Mouse (Mus musculus) thymus, adult 2 months (tissue): Measurements from ENCODE around the gene E130208F15Rik. TPM values are rescaled to one million over a fixed set of nuclear protein-coding genes. Genes with fewer than 3 reads are reported as not detected.

Experiments used
- DNase-seq: peaks from one replicate; pipeline ENCODE4 v3.0.0; 2021
- H3K27ac ChIP-seq: fragments of 200-500 bp; 2 replicates; pipeline ENCODE4 v1.5.1; 2012; ENCODE audit warnings: low read length, control low read depth; ENCODE audit not compliant: control insufficient read depth, insufficient read depth
- H3K27me3 ChIP-seq: fragments of 200-500 bp; 2 replicates; pipeline ENCODE4 v1.6.1; 2012; ENCODE audit warnings: mild to moderate bottlenecking, low read length, moderate library complexity, mixed read lengths; ENCODE audit not compliant: control insufficient read depth, insufficient read depth
- H3K36me3 ChIP-seq: fragments of 200-500 bp; 2 replicates; pipeline ENCODE4 v1.6.1; 2012; ENCODE audit warnings: mild to moderate bottlenecking, low read length, moderate library complexity; ENCODE audit not compliant: control insufficient read depth, insufficient read depth
- H3K4me1 ChIP-seq: fragments of 200-500 bp; replicated peaks from 2 replicates; pipeline ENCODE4 v1.6.1; 2012; ENCODE audit warnings: low read length; ENCODE audit not compliant: control insufficient read depth, insufficient read depth
- H3K4me3 ChIP-seq: fragments of 200-500 bp; 2 replicates; pipeline ENCODE4 v1.5.1; 2012; ENCODE audit warnings: mild to moderate bottlenecking, low read length, control low read depth, moderate library complexity; ENCODE audit not compliant: control insufficient read depth, insufficient read depth
- CTCF ChIP-seq: fragments of 200-500 bp; IDR thresholded peaks from 2 replicates; pipeline ENCODE4 v1.5.1; 2012; ENCODE audit warnings: mild to moderate bottlenecking, control low read depth, low read length, moderate library complexity, borderline replicate concordance; ENCODE audit not compliant: control insufficient read depth, poor library complexity, insufficient read depth; ENCODE audit errors: extremely low read depth
- POLR2A ChIP-seq: fragments of 200-500 bp; IDR thresholded peaks from 2 replicates; pipeline ENCODE4 v1.6.1; 2012; ENCODE audit warnings: mild to moderate bottlenecking, low read length, control low read depth, moderate library complexity; ENCODE audit not compliant: control insufficient read depth, poor library complexity, insufficient read depth; ENCODE audit errors: extremely low read depth
- WGBS: fragments of 180-500 bp; shearing (Covaris S2); methylation state at CpG from one replicate; pipeline ENCODE4 v1.1.7; 2018; 5-methylcytosine and 5-hydroxymethylcytosine counted together
- polyA plus RNA-seq: library from polyadenylated mRNA; depleted of rRNA; stranded (reverse); fragments of >200 nt; gene quantifications from 2 replicates; pipeline ENCODE4 v1.2.3, GENCODE M21; 2012

The E130208F15Rik gene
- polyA plus RNA-seq, 1 experiment: 0.93 TPM

DNA sequence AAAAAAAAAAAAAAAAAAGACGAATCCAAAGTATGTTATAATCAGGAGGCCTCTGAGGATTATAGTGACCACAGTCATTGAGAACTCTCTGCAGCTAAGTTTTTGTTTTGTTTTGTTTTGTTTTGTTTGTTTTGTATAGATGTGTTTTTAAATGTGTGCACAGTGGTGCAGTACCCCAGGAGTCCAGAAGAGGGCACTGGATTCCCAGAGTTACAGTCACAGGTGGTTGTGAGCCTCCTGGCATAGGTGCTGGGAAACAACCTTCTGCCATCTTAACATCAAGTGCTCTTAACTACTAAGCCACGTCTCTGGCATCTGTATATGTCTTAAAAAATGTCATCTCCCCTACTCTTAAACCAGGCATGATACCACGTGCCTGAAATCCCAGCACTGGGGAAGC is 20.6 kb upstream of the E130208F15Rik start:
- 74% methylated on average over 3 of the region's 3 CpGs for WGBS
- Histone ChIP-seq H3K4me3 (no peak overlapping the region), H3K36me3 (no peaks in the 10 kb centered on the region), H3K4me1 (no peaks in the 10 kb centered on the region), H3K27me3 (no peaks in the 10 kb centered on the region), H3K27ac (no peak overlapping the region)
- peak; percentile 33 for DNase-seq
- TF ChIP-seq CTCF (no peak), POLR2A (no peak)

DNA sequence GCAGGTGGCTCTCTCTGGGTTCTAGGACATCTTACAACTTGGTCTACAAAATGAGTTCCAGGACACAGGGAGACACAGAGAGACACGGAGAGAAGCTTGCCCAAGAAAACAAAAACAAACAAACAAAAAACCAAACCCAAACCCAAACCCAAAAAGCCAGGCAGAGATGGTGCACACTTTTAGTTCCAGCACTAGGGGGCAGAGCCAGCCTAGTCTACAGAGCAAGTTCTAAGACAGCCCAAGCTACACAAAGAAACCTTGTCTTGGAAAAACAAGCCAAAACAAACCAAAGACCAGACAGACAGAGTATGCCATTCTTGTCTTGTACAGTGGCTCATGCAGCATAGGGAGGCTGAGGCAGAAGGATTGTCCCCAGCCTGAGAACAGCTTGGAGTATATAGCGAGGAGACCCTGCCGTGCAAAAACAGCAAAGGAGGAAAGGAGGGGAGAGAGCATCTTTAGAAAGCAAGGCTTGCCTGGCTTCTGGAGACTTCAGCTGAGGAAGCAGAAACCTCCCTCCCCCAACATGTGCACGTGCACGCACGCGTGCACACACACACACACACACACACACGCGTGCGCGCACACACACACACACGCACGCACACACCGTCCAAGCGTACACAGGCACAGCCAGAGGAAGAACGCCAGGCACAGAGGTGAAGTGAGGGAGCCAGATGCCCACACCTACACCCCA is 15.3 kb upstream of the E130208F15Rik start:
- Histone ChIP-seq H3K36me3 (no peaks in the 10 kb centered on the region), H3K4me1 (peaks cover 12% of the 10 kb centered on the region), H3K27ac (no peak overlapping the region), H3K4me3 (no peak overlapping the region), H3K27me3 (no peaks in the 10 kb centered on the region)
- no peak for DNase-seq
- TF ChIP-seq POLR2A (no peak), CTCF (no peak)
- 89% methylated on average over 16 of the region's 16 CpGs for WGBS

DNA sequence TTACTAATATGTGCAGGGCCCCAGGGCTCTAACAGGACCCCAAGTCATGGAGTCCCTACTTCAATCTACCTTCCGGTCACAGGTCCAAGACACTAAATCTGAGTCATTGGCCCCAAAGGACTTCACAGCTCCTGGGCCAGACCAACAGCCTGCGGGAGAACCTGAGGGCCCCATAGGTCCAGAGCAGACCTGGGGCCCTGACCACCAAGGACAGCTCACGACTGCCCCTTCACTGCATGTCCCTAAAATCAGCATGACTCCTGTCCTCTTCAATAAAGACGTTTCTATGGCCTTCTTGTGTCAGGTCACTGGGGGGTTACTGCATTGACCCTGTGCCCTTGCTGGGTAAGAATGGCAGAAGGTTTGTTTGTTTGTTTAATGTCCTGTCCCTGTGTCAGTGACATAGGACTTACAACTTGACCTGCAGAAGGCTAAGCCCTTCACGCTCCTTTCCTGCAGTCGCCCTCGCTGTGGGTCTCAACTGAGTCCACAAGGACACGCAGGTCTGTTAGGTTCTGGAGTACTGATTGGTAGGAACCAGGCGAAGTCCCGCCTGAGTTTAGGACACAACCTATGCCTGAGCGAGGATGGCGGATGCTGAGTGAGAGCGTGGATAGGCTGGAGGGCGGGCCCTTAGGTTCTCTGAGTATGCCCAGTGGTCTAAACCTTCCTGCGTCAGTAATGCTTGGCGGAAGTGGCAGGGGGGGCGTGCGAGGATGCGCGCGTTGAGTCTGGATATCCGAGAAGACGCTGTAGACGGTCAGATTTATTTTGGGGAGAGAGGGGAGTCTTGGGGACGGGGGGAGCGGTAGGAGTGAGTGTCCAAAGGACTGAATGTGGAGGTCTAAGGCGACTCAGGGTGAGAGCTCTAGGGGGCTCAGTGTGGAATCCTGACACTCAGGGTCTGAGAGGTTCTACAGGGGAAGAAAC is 13.2 kb upstream of the E130208F15Rik start, which contains the start of gene Alkbh6:
Gene Alkbh6 (plus strand): TSS at position 642 of the 930 bp plus-strand sequence.
- TF ChIP-seq CTCF (0 out of 2 replicates have a peak, but pooled peaks have one; percentile 33), POLR2A (peak; percentile 66)

DNA sequence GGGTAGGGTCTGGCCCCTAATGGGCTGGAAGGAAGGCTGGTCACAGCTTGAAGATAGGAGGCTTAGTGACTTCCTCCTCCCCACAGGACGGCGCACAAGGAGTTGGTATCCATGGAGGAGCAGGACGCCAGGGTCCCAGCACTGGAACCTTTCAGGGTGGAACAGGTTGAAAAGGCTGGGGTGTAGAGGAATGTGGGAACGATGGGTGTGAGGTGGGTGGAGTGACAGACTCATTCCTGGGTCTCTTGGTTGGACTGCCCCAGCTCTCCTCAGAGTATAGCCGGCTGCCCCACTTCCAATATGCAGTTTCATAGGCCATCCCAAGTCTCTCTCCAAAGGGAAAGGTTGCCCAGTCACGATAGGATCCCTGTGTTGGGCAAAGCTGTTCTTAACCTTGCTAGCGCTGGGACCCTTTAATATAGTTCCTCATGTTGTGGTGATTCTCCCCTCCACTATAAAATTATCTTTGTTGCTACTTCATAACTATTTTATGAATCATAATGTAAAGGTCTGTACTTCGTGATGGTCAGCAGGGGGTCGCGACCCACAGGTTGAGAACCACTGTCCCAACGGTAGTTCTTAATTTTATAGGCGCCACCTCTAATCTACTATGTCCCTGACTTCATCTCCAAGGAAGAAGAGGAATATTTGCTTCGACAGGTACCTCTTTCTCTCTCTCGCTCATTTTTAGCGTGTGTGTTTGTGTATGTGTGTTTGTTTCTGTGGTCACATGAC is 12.0 kb upstream of the E130208F15Rik start:
- no peaks in the 10 kb centered on the region for H3K27me3 ChIP-seq
- H3K4me1 ChIP-seq: peaks cover 12% of the 10 kb centered on the region
- WGBS: 70% methylated on average over 15 of the region's 15 CpGs
- no peaks in the 10 kb centered on the region for H3K36me3 ChIP-seq
- H3K4me3 ChIP-seq: peak overlapping the region; percentile 72
- TF ChIP-seq POLR2A (no peak), CTCF (no peak)
- H3K27ac ChIP-seq: no peak overlapping the region
- no peak for DNase-seq

More for the DNA sequence above, 13.2 kb upstream of the E130208F15Rik start, which contains the start of gene Alkbh6:
- Histone ChIP-seq H3K4me1 (peaks cover 12% of the 10 kb centered on the region), H3K27ac (no peak within 1 kb of the TSS; the same call in 1 of the 2 replicates), H3K36me3 (no peaks in the 10 kb centered on the region), H3K4me3 (peak within 1 kb of the TSS; percentile 72), H3K27me3 (no peaks in the 10 kb centered on the region)
- 7% methylated on average over 27 of the region's 27 CpGs for WGBS
- peak; percentile 93 for DNase-seq

DNA sequence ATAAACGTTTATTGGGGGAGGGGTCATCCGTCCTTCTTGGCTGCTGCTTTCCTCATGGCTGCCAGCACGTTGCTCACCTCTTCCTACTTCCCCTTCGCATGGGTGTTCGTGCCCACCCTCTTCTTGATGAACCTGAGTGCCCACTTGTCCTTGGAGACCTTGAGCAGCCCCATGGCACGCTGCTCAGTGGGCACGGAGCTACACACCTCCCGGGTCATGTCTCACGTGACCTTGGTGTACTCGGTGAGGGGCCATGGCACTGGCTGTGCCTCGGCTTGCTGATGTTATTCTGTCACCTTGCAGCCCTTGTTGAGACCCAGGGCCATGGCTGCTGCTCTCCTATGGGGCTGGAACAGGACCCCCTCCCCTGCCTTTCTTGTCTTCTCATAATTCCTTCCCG is 11.4 kb upstream of the E130208F15Rik start:
- WGBS: 93% methylated on average over 12 of the region's 12 CpGs
- no peaks in the 10 kb centered on the region for H3K27me3 ChIP-seq
- H3K4me1 ChIP-seq: peaks cover 12% of the 10 kb centered on the region
- H3K36me3 ChIP-seq: no peaks in the 10 kb centered on the region
- no peak for DNase-seq
- H3K4me3 ChIP-seq: no peak overlapping the region
- H3K27ac ChIP-seq: no peak overlapping the region
- no peak for TF ChIP-seq POLR2A
- TF ChIP-seq CTCF: no peak
